Mouse (Mus musculus): ENCODE data around the gene Wtip. TPM values are rescaled to one million over a fixed set of nuclear protein-coding genes. Genes with fewer than 3 reads are reported as not detected.
"Not testable (repeated sequence)": the region's sequence is repeated elsewhere in the genome, so short reads cannot be mapped to it uniquely, and the experiment has no call there.

Gene Wtip
- polyA plus RNA-seq, 1 experiment from 2014 or later = 6.6 TPM

DNA sequence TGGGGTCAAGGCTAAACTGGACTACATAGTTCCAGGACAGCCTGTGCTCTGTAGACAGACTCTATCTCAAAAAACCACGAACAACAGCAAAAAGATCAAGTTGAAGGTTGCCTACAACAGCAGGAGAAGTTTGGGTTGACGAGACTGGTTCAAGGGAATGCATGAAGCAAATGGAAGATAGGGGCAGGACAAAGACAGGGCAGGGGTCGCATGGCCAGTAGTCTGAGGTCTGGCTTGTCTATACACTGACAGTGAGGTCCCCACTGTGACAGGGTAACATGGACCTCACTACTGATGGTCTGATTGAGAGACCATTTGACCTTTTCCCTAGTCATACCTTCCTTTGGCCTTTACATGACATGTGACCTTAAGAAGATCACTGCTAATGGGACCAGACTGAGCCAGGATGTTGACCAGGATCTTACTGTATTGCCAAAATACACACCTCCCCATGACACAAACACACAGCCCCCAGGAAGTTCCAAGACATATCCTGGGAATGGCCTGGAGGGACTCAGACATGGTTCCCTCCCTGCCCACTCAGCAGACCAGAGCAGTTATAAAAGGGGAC lies 38.1 kb downstream of the Wtip start, which contains the start of gene Scgb1b30:
Gene Scgb1b30, plus strand, starts transcription at position 521 of the 571 bp plus-strand sequence.
- peaks cover 10% of the 10 kb centered on the region for H3K9me3 ChIP-seq
- no peaks in the 10 kb centered on the region for H3K36me3 ChIP-seq
- H3K27me3 ChIP-seq (ENCODE audit: insufficient read depth, poor library complexity, severe bottlenecking) = no peaks in the 10 kb centered on the region
- no peaks in the 10 kb centered on the region for H3K4me1 ChIP-seq
- DNase-seq (ENCODE audit: low spot score) = peak; percentile 56
- H3K4me3 ChIP-seq = no peak within 1 kb of the TSS
- 67% methylated on average over 3 of the region's 3 CpGs for WGBS
- no peak within 1 kb of the TSS for H3K27ac ChIP-seq

- H3K4me3 ChIP-seq; H3K27me3 ChIP-seq (ENCODE audit: insufficient read depth, poor library complexity, severe bottlenecking); DNase-seq (ENCODE audit: low spot score); H3K4me1 ChIP-seq; H3K36me3 ChIP-seq; H3K9me3 ChIP-seq; H3K27ac ChIP-seq: not testable (repeated sequence)
- 68% methylated on average over 5 of the region's 5 CpGs for WGBS
These were observed 64.9 kb downstream of the Wtip start for GRCm38 (mm10) chr7:34068132-34068531.

Other genes starting within 250 kb of the Wtip start
- gene Scgb2b26, start 188.2 kb downstream of the Wtip start, polyA plus RNA-seq (2016; fragmentation: Nextera tagmentation; extraction: Ambion mirVana) = not detected in 2 replicates
- gene Scgb2b27, start 119.3 kb downstream of the Wtip start, polyA plus RNA-seq (2016; fragmentation: Nextera tagmentation; extraction: Ambion mirVana) = not detected in 2 replicates
- not detected in 2 replicates for gene Scgb1b27, start 111.8 kb downstream of the Wtip start, polyA plus RNA-seq (2016; fragmentation: Nextera tagmentation; extraction: Ambion mirVana)
- gene Scgb1b30, start 37.8 kb downstream of the Wtip start, polyA plus RNA-seq (2016; fragmentation: Nextera tagmentation; extraction: Ambion mirVana) = not detected in 2 replicates
- 154 and 197 TPM in 2 replicates for gene Uba2, start 36.3 kb upstream of the Wtip start, polyA plus RNA-seq (2016; fragmentation: Nextera tagmentation; extraction: Ambion mirVana)
- 65.2 and 67.5 TPM in 2 replicates for gene Pdcd2l, start 63.4 kb upstream of the Wtip start, polyA plus RNA-seq (2016; fragmentation: Nextera tagmentation; extraction: Ambion mirVana)
- 650 and 828 TPM in 2 replicates for gene Gpi1, start 97.1 kb upstream of the Wtip start, polyA plus RNA-seq (2016; fragmentation: Nextera tagmentation; extraction: Ambion mirVana)
- 0.57 TPM in 1 of 2 replicates, not detected in the other for gene Gm6096, start 117.8 kb upstream of the Wtip start, polyA plus RNA-seq (2016; fragmentation: Nextera tagmentation; extraction: Ambion mirVana)
- 36.6 and 43.7 TPM in 2 replicates for gene 4931406P16Rik, start 180.3 kb upstream of the Wtip start, polyA plus RNA-seq (2016; fragmentation: Nextera tagmentation; extraction: Ambion mirVana)

All from heart, embryonic 10.5 days (tissue).